Mouse (Mus musculus): ENCODE results near the gene Folr1. TPM values are rescaled to one million over a fixed set of nuclear protein-coding genes. Genes with fewer than 3 reads are reported as not detected.

The Folr1 gene
- polyA plus RNA-seq, 1 experiment from 2014 or later: 4.1 TPM

- Histone ChIP-seq H3K27ac (ENCODE audit: poor library complexity, severe bottlenecking) (no peak overlapping the region), H3K9ac (no peak overlapping the region)
- WGBS: 84% methylated on average over 1 of the region's 1 CpGs
Measured at GRCm38 (mm10) chr7:101847934-101848333, 22.7 kb downstream of the Folr1 start.

GRCm38 (mm10) chr7:101844186-101844585 is 26.4 kb downstream of the Folr1 start:
- Histone ChIP-seq H3K27ac (ENCODE audit: poor library complexity, severe bottlenecking) (no peak overlapping the region), H3K4me1 (replicated peaks) (no peaks in the 10 kb centered on the region), H3K9ac (no peak overlapping the region), H3K4me2 (no peak overlapping the region), H3K4me3 (no peak overlapping the region), H3K9me3 (replicated peaks) (no peaks in the 10 kb centered on the region), H3K36me3 (peaks cover 5% of the 10 kb centered on the region; the same call in 1 of the 2 replicates), H3K27me3 (replicated peaks) (no peaks in the 10 kb centered on the region)
- no peak for ATAC-seq (ENCODE audit: insufficient number of reproducible peaks, low FRiP score)
- WGBS: 65% methylated on average over 6 of the region's 6 CpGs

More at GRCm38 (mm10) chr7:101847934-101848333, 22.7 kb downstream of the Folr1 start:
- Histone ChIP-seq H3K27me3 (replicated peaks) (no peaks in the 10 kb centered on the region), H3K4me1 (replicated peaks) (no peaks in the 10 kb centered on the region), H3K4me2 (no peak overlapping the region), H3K4me3 (no peak overlapping the region), H3K36me3 (no peaks in the 10 kb centered on the region), H3K9me3 (replicated peaks) (no peaks in the 10 kb centered on the region)
- no peak for ATAC-seq (ENCODE audit: insufficient number of reproducible peaks, low FRiP score)

GRCm38 (mm10) chr7:101837606-101838471 is 32.7 kb downstream of the Folr1 start, which contains the start of gene Inppl1:
Inppl1 (minus strand) TSS chr7:101838229.
- H3K36me3 ChIP-seq: peaks cover 19% of the 10 kb centered on the region
- peak within 1 kb of the TSS; percentile 98 for H3K9ac ChIP-seq
- no peaks in the 10 kb centered on the region for H3K9me3 ChIP-seq (replicated peaks)
- H3K27me3 ChIP-seq (replicated peaks): no peaks in the 10 kb centered on the region
- peaks cover 37% of the 10 kb centered on the region for H3K4me1 ChIP-seq (replicated peaks)
- under 1% methylated on average over 64 of the region's 64 CpGs for WGBS
- H3K4me2 ChIP-seq: peak within 1 kb of the TSS; percentile 77
- H3K27ac ChIP-seq (ENCODE audit: poor library complexity, severe bottlenecking): peak within 1 kb of the TSS; percentile 95
- peak; percentile 79 for ATAC-seq (ENCODE audit: insufficient number of reproducible peaks, low FRiP score)
- H3K4me3 ChIP-seq: peak within 1 kb of the TSS; percentile 89

GRCm38 (mm10) chr7:101837154-101837605 is 33.4 kb downstream of the Folr1 start:
- Histone ChIP-seq H3K9ac (peak overlapping the region; percentile 98), H3K36me3 (peaks cover 26% of the 10 kb centered on the region), H3K4me3 (peak overlapping the region; percentile 89), H3K4me2 (peak overlapping the region; percentile 77), H3K9me3 (replicated peaks) (no peaks in the 10 kb centered on the region), H3K27ac (ENCODE audit: poor library complexity, severe bottlenecking) (peak overlapping the region; percentile 95), H3K27me3 (replicated peaks) (no peaks in the 10 kb centered on the region), H3K4me1 (replicated peaks) (peaks cover 37% of the 10 kb centered on the region)
- no peak for ATAC-seq (ENCODE audit: insufficient number of reproducible peaks, low FRiP score)
- 0% methylated on average over 20 of the region's 20 CpGs for WGBS

GRCm38 (mm10) chr7:101836271-101837153 is 34.1 kb downstream of the Folr1 start:
- under 1% methylated on average over 61 of the region's 63 CpGs for WGBS
- no peaks in the 10 kb centered on the region for H3K27me3 ChIP-seq (replicated peaks)
- peak; percentile 65 for ATAC-seq (ENCODE audit: insufficient number of reproducible peaks, low FRiP score)
- peak overlapping the region; percentile 89 for H3K4me3 ChIP-seq
- peaks cover 27% of the 10 kb centered on the region for H3K36me3 ChIP-seq
- peak overlapping the region; percentile 95 for H3K27ac ChIP-seq (ENCODE audit: poor library complexity, severe bottlenecking)
- no peaks in the 10 kb centered on the region for H3K9me3 ChIP-seq (replicated peaks)
- peak overlapping the region; percentile 77 for H3K4me2 ChIP-seq
- peaks cover 37% of the 10 kb centered on the region for H3K4me1 ChIP-seq (replicated peaks)
- peak overlapping the region; percentile 98 for H3K9ac ChIP-seq

- no peaks in the 10 kb centered on the region for H3K27me3 ChIP-seq (replicated peaks)
- WGBS: 40% methylated on average over 5 of the region's 5 CpGs
- H3K4me3 ChIP-seq: peak overlapping the region; percentile 89
- peak overlapping the region; percentile 98 for H3K9ac ChIP-seq
- ATAC-seq (ENCODE audit: insufficient number of reproducible peaks, low FRiP score): no peak
- H3K4me1 ChIP-seq (replicated peaks): peaks cover 37% of the 10 kb centered on the region
- peak overlapping the region; percentile 77 for H3K4me2 ChIP-seq
- H3K36me3 ChIP-seq: peaks cover 37% of the 10 kb centered on the region
- H3K9me3 ChIP-seq (replicated peaks): no peaks in the 10 kb centered on the region
- H3K27ac ChIP-seq (ENCODE audit: poor library complexity, severe bottlenecking): peak overlapping the region; percentile 95
Measured at GRCm38 (mm10) chr7:101835457-101836109, 35.0 kb downstream of the Folr1 start.

GRCm38 (mm10) chr7:101834903-101835302 is 35.7 kb downstream of the Folr1 start:
- Histone ChIP-seq H3K9me3 (replicated peaks) (no peaks in the 10 kb centered on the region), H3K9ac (peak overlapping the region; percentile 98), H3K27ac (ENCODE audit: poor library complexity, severe bottlenecking) (peak overlapping the region; percentile 49), H3K36me3 (peaks cover 44% of the 10 kb centered on the region), H3K4me1 (replicated peaks) (peaks cover 37% of the 10 kb centered on the region), H3K4me2 (peak overlapping the region; percentile 77), H3K27me3 (replicated peaks) (no peaks in the 10 kb centered on the region), H3K4me3 (peak overlapping the region; percentile 89)
- WGBS: 47% methylated on average over 3 of the region's 3 CpGs
- ATAC-seq (ENCODE audit: insufficient number of reproducible peaks, low FRiP score): no peak

GRCm38 (mm10) chr7:101833916-101834584 is 36.5 kb downstream of the Folr1 start:
- ATAC-seq (ENCODE audit: insufficient number of reproducible peaks, low FRiP score): no peak
- H3K36me3 ChIP-seq: peaks cover 52% of the 10 kb centered on the region
- 53% methylated on average over 3 of the region's 3 CpGs for WGBS
- peak overlapping the region; percentile 9; the same call in 1 of the 2 replicates for H3K4me3 ChIP-seq
- peaks cover 36% of the 10 kb centered on the region for H3K4me1 ChIP-seq (replicated peaks)
- peak overlapping the region; percentile 98; the same call in 1 of the 2 replicates for H3K9ac ChIP-seq
- no peaks in the 10 kb centered on the region for H3K9me3 ChIP-seq (replicated peaks)
- H3K4me2 ChIP-seq: peak overlapping the region; percentile 77
- H3K27me3 ChIP-seq (replicated peaks): no peaks in the 10 kb centered on the region
- peak overlapping the region; percentile 49 for H3K27ac ChIP-seq (ENCODE audit: poor library complexity, severe bottlenecking)

- H3K4me1 ChIP-seq (replicated peaks): peaks cover 30% of the 10 kb centered on the region
- H3K36me3 ChIP-seq: peaks cover 59% of the 10 kb centered on the region
- H3K4me2 ChIP-seq: no peak overlapping the region
- no peak for ATAC-seq (ENCODE audit: insufficient number of reproducible peaks, low FRiP score)
- WGBS: 64% methylated on average over 5 of the region's 5 CpGs
- H3K4me3 ChIP-seq: no peak overlapping the region
- H3K27ac ChIP-seq (ENCODE audit: poor library complexity, severe bottlenecking): 0 out of 2 replicates have a peak overlapping the region, but pooled peaks have one; percentile 49
- H3K27me3 ChIP-seq (replicated peaks): no peaks in the 10 kb centered on the region
- H3K9me3 ChIP-seq (replicated peaks): no peaks in the 10 kb centered on the region
- H3K9ac ChIP-seq: 0 out of 2 replicates have a peak overlapping the region, but pooled peaks have one; percentile 98
Measured at GRCm38 (mm10) chr7:101833352-101833751, 37.2 kb downstream of the Folr1 start.

- no peak overlapping the region for H3K4me3 ChIP-seq
- 88% methylated on average over 4 of the region's 4 CpGs for WGBS
- H3K4me1 ChIP-seq (replicated peaks): peaks cover 30% of the 10 kb centered on the region
- no peak overlapping the region for H3K27ac ChIP-seq (ENCODE audit: poor library complexity, severe bottlenecking)
- no peaks in the 10 kb centered on the region for H3K27me3 ChIP-seq (replicated peaks)
- H3K9ac ChIP-seq: no peak overlapping the region
- H3K9me3 ChIP-seq (replicated peaks): no peaks in the 10 kb centered on the region
- peaks cover 69% of the 10 kb centered on the region for H3K36me3 ChIP-seq
- no peak overlapping the region for H3K4me2 ChIP-seq
- ATAC-seq (ENCODE audit: insufficient number of reproducible peaks, low FRiP score): no peak
Measured at GRCm38 (mm10) chr7:101832372-101832771, 38.2 kb downstream of the Folr1 start.

Data from heart, embryonic 12.5 days (tissue).